Comparison of ENCODE assay signal across 38 mouse cellular contexts in genomic region chr1:119950086-119950485, GRCm38 (mm10). TPM values are rescaled to one million over a fixed set of nuclear protein-coding genes. Genes with fewer than 3 reads are reported as not detected.
"Had no signal": no experiment of that assay in that cellular context is flagged by ENCODE, and none has a peak within 500 bp of the region (broad histone marks: within the 10 kb centered on the region; RNA-seq: fewer than 3 reads in every experiment).

No protein-coding gene starts in this region.

- H3K9ac ChIP-seq: heart, embryonic 12.5 days; heart, embryonic 13.5 days; heart, embryonic 15.5 days; hindbrain, embryonic 12.5 days; hindbrain, embryonic 13.5 days; hindbrain, embryonic 14.5 days; hindbrain, embryonic 15.5 days; intestine, embryonic 15.5 days; kidney, embryonic 15.5 days had no signal

- DNase-seq: heart, postnatal 10 days; heart, postnatal 14 days; heart, postnatal 36 days; heart, postnatal 4 days; kidney, adult 11 months; kidney, adult 18-20 months; kidney, adult 2 months; kidney, adult 8-10 months; kidney, adult 9 months; kidney, postnatal 10 days; kidney, postnatal 14 days; kidney, postnatal 25 days; kidney, postnatal 36 days; kidney, postnatal 4 days; layer of hippocampus, adult 9-11 months; layer of hippocampus, postnatal 36 days had no signal

- H3K27me3 ChIP-seq: heart, embryonic 12.5 days; heart, embryonic 13.5 days; heart, embryonic 15.5 days; hindbrain, embryonic 12.5 days; hindbrain, embryonic 13.5 days; hindbrain, embryonic 15.5 days; intestine, embryonic 15.5 days; kidney, embryonic 15.5 days had no signal

- H3K9me3 ChIP-seq: heart, embryonic 10.5 days; heart, embryonic 12.5 days; heart, embryonic 13.5 days; heart, embryonic 15.5 days; hindbrain, embryonic 10.5 days; hindbrain, embryonic 12.5 days; hindbrain, embryonic 13.5 days; hindbrain, embryonic 15.5 days; intestine, embryonic 15.5 days; kidney, embryonic 15.5 days had no signal

- H3K27ac ChIP-seq: heart, embryonic 10.5 days; heart, embryonic 13.5 days; heart, embryonic 15.5 days; hindbrain, embryonic 10.5 days; hindbrain, embryonic 12.5 days; hindbrain, embryonic 13.5 days; hindbrain, embryonic 14.5 days; hindbrain, embryonic 15.5 days; hindbrain, postnatal 0 days; intestine, embryonic 15.5 days; kidney, embryonic 15.5 days; kidney, postnatal 0 days; layer of hippocampus, adult 2 months had no signal

- H3K4me1 ChIP-seq: heart, embryonic 10.5 days; heart, embryonic 12.5 days; heart, embryonic 13.5 days; heart, embryonic 15.5 days; hindbrain, embryonic 10.5 days; hindbrain, embryonic 12.5 days; hindbrain, embryonic 13.5 days; hindbrain, embryonic 15.5 days; intestine, embryonic 15.5 days; kidney, embryonic 15.5 days had no signal

- H3K4me2 ChIP-seq: heart, embryonic 12.5 days; heart, embryonic 13.5 days; heart, embryonic 15.5 days; hindbrain, embryonic 12.5 days; hindbrain, embryonic 13.5 days; hindbrain, embryonic 14.5 days; hindbrain, embryonic 15.5 days; intestine, embryonic 15.5 days; kidney, embryonic 15.5 days had no signal

- H3K36me3 ChIP-seq: heart, embryonic 10.5 days; heart, embryonic 12.5 days; heart, embryonic 13.5 days; heart, embryonic 15.5 days; hindbrain, embryonic 10.5 days; hindbrain, embryonic 12.5 days; hindbrain, embryonic 13.5 days; hindbrain, embryonic 15.5 days; intestine, embryonic 15.5 days; kidney, embryonic 15.5 days had no signal

- H3K4me3 ChIP-seq: heart, embryonic 10.5 days; heart, embryonic 12.5 days; heart, embryonic 13.5 days; heart, embryonic 15.5 days; hindbrain, embryonic 10.5 days; hindbrain, embryonic 12.5 days; hindbrain, embryonic 13.5 days; hindbrain, embryonic 15.5 days; intestine, embryonic 15.5 days; kidney, embryonic 15.5 days; layer of hippocampus, adult 2 months had no signal

- ATAC-seq: hindbrain, embryonic 16.5 days; hindbrain, postnatal 0 days; inflammation-experienced regulatory T-cells, adult 6 months; intestine, embryonic 15.5 days; intestine, embryonic 16.5 days; intestine, postnatal 0 days had no signal

RNA-seq across cellular contexts. Expression of gene Cfap221, which starts 46.9 kb away (rescaled TPM):
- polyA plus RNA-seq: heart, embryonic 10.5 days; heart, embryonic 12.5 days; heart, embryonic 13.5 days; heart, embryonic 14.5 days; heart, postnatal 0 days; inflammation-experienced regulatory T-cells, adult 6 months; intestine, embryonic 15.5 days; intestine, embryonic 16.5 days; intestine, postnatal 0 days; kidney, adult 2 months; kidney, postnatal 0 days; large intestine, adult 2 months had no signal

RNA-seq across cellular contexts. Expression of gene Sctr, which starts 56.6 kb away (rescaled TPM):
- polyA plus RNA-seq: heart, embryonic 10.5 days; heart, embryonic 15.5 days; heart, embryonic 16.5 days; heart, postnatal 0 days; inflammation-experienced regulatory T-cells, adult 6 months had no signal
